Mouse (Mus musculus) limb, embryonic 12.5 days (tissue): ENCODE measurements at regions not wholly inside any gene's neighbourhood (a gene's known extent, or its start where the extent isn't known, plus 50 kb on each side); places are given as distances from the start of the nearest gene placed in this dataset.

ENCODE experiments used
- ATAC-seq: fragments of 200-750 bp; cut with Nextera tagmentation; 2 replicates; pipeline ENCODE4 v1.8.0; 2017; ENCODE audit warnings: low read depth, moderate TSS enrichment; ENCODE audit not compliant: insufficient number of reproducible peaks, insufficient read depth, low FRiP score, low TSS enrichment
- H3K27ac ChIP-seq: fragments of 300-500 bp; sonication (generic); 2 replicates; pipeline ENCODE4 v1.5.1; 2016; ENCODE audit warnings: mild to moderate bottlenecking, moderate library complexity
- H3K27me3 ChIP-seq: fragments of 300-500 bp; sonication (generic); 2 replicates; pipeline ENCODE4 v1.6.1; 2016; ENCODE audit warnings: mild to moderate bottlenecking, moderate library complexity
- H3K36me3 ChIP-seq: fragments of 300-500 bp; sonication (generic); 2 replicates; pipeline ENCODE4 v1.6.1; 2016; ENCODE audit warnings: mild to moderate bottlenecking, moderate library complexity
- H3K4me1 ChIP-seq: fragments of 300-500 bp; sonication (generic); replicated peaks from 2 replicates; pipeline ENCODE4 v1.6.1; 2016
- H3K4me2 ChIP-seq: fragments of 300-500 bp; sonication (generic); 2 replicates; pipeline ENCODE4 v1.6.1; 2016; ENCODE audit warnings: mild to moderate bottlenecking, moderate library complexity
- H3K4me3 ChIP-seq: fragments of 300-500 bp; sonication (generic); replicated peaks from 2 replicates; pipeline ENCODE4 v1.5.1; 2016; ENCODE audit warnings: mild to moderate bottlenecking
- H3K9ac ChIP-seq: fragments of 300-500 bp; sonication (generic); replicated peaks from 2 replicates; pipeline ENCODE4 v1.6.1; 2016; ENCODE audit warnings: mild to moderate bottlenecking, moderate library complexity
- H3K9me3 ChIP-seq: fragments of 300-500 bp; sonication (generic); 2 replicates; pipeline ENCODE4 v1.6.1; 2016; ENCODE audit warnings: mild to moderate bottlenecking, moderate library complexity
- WGBS: fragments of 180-500 bp; shearing (Covaris S2); methylation state at CpG from one replicate; pipeline ENCODE4 v1.1.7; 2016; 5-methylcytosine and 5-hydroxymethylcytosine counted together

DNA sequence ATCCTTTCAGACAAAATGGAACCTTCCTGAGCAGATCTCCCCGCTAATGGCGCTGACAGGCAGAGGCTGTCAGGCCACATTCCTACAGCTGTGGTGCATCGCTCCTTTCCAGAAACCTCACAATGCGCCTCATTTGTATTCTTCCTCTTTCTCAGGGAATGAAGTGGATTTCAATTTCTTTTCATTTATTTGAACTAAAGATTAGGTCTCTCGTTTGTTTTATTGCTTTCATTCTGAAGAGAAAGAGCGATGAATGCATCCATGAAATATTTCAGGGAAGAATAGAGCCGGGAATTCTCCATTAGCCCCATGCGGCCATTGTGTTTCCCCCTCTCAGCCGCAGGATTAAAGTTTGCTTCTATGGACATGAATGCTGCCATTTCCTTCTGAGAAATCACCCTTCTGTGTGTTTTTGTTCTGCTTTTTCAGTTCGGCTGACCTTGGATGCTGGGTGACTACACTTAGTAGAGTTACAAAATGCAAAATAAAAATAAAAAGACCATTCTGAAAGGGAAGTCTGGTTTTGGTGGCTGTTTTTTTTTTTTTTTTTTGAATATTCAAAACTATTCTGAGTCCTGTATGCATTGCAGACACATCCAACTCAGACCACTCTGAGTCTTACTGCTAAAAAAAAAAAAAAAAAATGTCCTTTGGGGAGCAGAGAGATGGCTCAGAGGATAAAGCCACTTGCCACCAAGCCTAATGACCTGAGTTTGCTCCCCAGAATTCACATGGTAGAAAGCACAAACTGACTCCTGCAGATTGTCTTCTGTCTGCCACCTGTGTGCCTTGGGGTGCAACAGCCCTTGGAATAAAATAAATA lies 213.7 kb downstream of the Irs2 start:
- H3K27ac ChIP-seq, result no peak overlapping the region
- no peaks in the 10 kb centered on the region for H3K4me1 ChIP-seq
- no peak overlapping the region for H3K4me3 ChIP-seq
- H3K36me3 ChIP-seq, result no peaks in the 10 kb centered on the region
- H3K27me3 ChIP-seq, result no peaks in the 10 kb centered on the region
- H3K4me2 ChIP-seq, result no peak overlapping the region
- ATAC-seq, result no peak
- WGBS, result 77% methylated on average over 10 of the region's 10 CpGs
- no peaks in the 10 kb centered on the region for H3K9me3 ChIP-seq
- no peak overlapping the region for H3K9ac ChIP-seq

DNA sequence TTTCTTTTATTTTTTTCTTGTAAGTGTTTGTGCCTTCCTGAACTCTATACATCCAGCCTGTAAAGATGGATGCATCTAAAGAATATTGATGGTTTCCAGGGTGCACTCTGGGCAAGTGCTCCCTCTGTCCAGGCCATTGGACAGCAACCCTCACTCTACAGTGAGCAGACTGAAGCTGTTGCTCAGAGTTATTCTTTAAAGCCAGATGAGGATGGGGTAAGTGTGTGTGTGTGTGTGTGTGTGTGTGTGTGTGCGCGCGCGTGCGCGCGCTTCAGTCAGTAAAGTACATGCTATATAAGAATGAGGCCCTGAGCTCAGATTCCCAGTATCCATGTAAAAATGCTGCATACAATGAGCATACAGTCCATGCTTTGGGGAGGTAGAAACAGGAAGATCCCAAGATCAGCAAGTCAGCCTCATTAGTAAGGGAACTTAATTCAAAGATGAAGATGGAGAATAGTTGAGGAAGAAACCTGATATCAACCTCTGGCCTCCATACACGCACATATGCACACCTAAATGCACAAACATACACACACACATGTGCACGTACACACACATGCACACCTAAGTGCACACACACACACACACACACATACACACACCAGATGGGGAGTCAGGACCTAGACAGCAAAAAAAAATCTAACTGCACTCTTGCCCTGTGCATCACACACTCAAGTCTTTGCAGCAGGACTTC lies 214.4 kb downstream of the Irs2 start:
- no peak overlapping the region for H3K9ac ChIP-seq
- H3K4me3 ChIP-seq, result no peak overlapping the region
- H3K27me3 ChIP-seq, result no peaks in the 10 kb centered on the region
- no peaks in the 10 kb centered on the region for H3K9me3 ChIP-seq
- no peaks in the 10 kb centered on the region for H3K36me3 ChIP-seq
- WGBS, result 95% methylated on average over 9 of the region's 9 CpGs
- no peak overlapping the region for H3K4me2 ChIP-seq
- no peak for ATAC-seq
- no peaks in the 10 kb centered on the region for H3K4me1 ChIP-seq
- H3K27ac ChIP-seq, result no peak overlapping the region

DNA sequence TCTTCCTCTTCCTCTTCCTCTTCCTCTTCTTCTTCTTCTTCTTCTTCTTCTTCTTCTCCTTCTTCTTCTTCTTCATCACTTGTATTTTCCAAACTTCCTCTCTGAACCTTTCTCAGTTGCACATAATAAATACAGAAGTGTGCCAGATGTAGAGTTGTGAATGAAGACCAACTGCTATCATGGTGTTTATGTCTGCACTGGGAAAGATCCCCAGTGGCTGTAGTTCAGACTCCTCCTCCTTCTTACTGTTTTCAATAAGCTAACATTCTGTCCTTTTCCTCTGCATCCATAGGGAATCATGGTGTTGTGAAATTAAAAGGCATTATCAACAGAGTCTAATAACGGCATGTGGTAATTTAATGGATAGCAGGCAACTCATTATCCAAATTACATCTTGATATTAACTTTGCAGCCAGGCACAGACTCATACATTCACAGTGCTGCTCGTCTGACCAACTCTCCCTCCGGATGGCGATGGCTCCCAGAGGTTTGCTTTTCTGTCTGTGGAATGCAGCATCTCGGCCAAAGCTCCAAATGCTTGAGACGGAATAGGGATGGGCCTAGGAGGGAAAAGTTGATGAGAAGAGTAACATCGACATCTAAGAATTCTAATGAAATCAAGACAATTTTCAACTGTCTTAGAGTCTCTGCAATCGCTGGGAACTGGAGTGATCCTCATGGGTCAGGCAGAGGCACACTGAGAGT lies 219.6 kb downstream of the Irs2 start:
- 81% methylated on average over 8 of the region's 8 CpGs for WGBS
- no peak overlapping the region for H3K9ac ChIP-seq
- H3K4me2 ChIP-seq, result no peak overlapping the region
- H3K36me3 ChIP-seq, result no peaks in the 10 kb centered on the region
- peaks cover 7% of the 10 kb centered on the region for H3K4me1 ChIP-seq
- no peak overlapping the region for H3K4me3 ChIP-seq
- no peaks in the 10 kb centered on the region for H3K9me3 ChIP-seq
- H3K27ac ChIP-seq, result no peak overlapping the region
- no peak for ATAC-seq
- no peaks in the 10 kb centered on the region for H3K27me3 ChIP-seq

DNA sequence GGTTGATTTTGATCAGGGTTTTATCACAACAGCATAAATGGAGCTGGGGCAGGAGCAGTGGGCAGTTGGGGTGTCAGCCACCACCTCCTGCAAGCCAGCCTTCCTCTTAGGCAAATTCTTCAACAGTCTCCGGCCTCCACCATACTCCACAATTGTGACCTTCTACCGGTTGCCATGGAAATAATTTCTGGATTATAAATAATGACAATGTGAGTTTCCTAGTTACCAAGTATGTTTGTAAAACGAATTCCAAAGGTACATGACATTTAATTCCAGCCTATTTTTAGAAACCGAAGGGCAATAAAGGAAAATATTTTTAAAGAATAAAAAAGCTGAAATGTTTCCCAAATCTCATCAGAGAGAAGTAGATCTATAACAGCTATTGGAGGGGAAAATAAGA lies 222.5 kb downstream of the Irs2 start:
- Histone ChIP-seq H3K9ac (no peak overlapping the region), H3K4me2 (no peak overlapping the region), H3K9me3 (no peaks in the 10 kb centered on the region), H3K36me3 (no peaks in the 10 kb centered on the region), H3K27ac (no peak overlapping the region), H3K27me3 (no peaks in the 10 kb centered on the region), H3K4me1 (peaks cover 7% of the 10 kb centered on the region), H3K4me3 (no peak overlapping the region)
- WGBS, result 83% methylated on average over 4 of the region's 4 CpGs
- no peak for ATAC-seq

GRCm38 (mm10) chr8:10785311-10785710 lies 222.9 kb downstream of the Irs2 start:
- ATAC-seq, result no peak
- Histone ChIP-seq H3K4me2 (no peak overlapping the region), H3K27me3 (no peaks in the 10 kb centered on the region), H3K9me3 (no peaks in the 10 kb centered on the region), H3K9ac (no peak overlapping the region), H3K27ac (no peak overlapping the region), H3K4me3 (no peak overlapping the region), H3K36me3 (no peaks in the 10 kb centered on the region), H3K4me1 (peaks cover 7% of the 10 kb centered on the region)
- 98% methylated on average over 4 of the region's 4 CpGs for WGBS

DNA sequence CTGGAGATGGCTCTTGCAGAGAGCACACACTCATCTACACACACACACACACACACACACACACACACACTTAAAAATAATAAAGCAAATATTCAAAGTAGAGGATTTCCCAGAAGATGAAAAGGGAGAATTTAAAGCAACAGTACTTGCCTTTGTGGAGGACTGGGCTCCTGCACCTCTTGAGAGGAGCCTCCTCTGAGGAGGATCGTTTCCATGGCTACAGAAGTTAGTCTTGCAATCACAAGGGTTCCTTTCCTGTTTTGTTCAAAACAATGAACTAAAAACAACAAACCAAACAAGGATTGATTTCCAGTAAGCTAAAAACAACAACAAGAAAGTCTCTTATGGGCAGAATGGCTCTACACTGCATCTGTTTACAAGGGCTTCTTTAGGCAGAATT lies 223.8 kb downstream of the Irs2 start:
- H3K9ac ChIP-seq, result no peak overlapping the region
- no peaks in the 10 kb centered on the region for H3K27me3 ChIP-seq
- no peak overlapping the region for H3K27ac ChIP-seq
- 57% methylated on average over 1 of the region's 1 CpGs for WGBS
- no peaks in the 10 kb centered on the region for H3K36me3 ChIP-seq
- no peaks in the 10 kb centered on the region for H3K9me3 ChIP-seq
- no peak for ATAC-seq
- no peak overlapping the region for H3K4me2 ChIP-seq
- H3K4me3 ChIP-seq, result no peak overlapping the region
- H3K4me1 ChIP-seq, result peaks cover 7% of the 10 kb centered on the region

DNA sequence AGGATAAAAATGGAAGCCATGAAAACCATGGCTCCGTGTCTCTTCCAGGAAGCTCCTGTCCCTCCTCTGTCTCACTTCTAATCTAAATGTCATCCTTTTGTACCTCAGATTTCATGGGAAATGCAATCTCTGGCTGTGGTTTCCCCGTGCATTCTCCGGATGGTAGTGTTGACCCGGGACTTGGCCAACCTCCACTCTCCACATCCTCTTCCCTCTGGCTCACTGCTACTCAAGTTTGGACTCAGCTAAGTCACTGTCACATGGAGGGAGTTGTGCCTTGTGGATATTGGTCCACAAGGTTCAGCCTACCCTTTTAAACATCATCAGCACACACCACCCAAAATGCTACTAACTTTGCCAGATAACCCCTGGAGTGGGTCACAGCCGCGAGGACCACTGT lies 226.4 kb downstream of the Irs2 start:
- no peak overlapping the region for H3K9ac ChIP-seq
- H3K4me3 ChIP-seq, result no peak overlapping the region
- 90% methylated on average over 6 of the region's 6 CpGs for WGBS
- ATAC-seq, result no peak
- no peaks in the 10 kb centered on the region for H3K27me3 ChIP-seq
- no peaks in the 10 kb centered on the region for H3K36me3 ChIP-seq
- H3K4me1 ChIP-seq, result peaks cover 7% of the 10 kb centered on the region
- H3K4me2 ChIP-seq, result no peak overlapping the region
- no peak overlapping the region for H3K27ac ChIP-seq
- H3K9me3 ChIP-seq, result peaks cover 4% of the 10 kb centered on the region

- H3K27me3 ChIP-seq, result no peaks in the 10 kb centered on the region
- no peak overlapping the region for H3K4me2 ChIP-seq
- no peak overlapping the region for H3K9ac ChIP-seq
- ATAC-seq, result no peak
- H3K4me1 ChIP-seq, result peaks cover 21% of the 10 kb centered on the region
- peaks cover 5% of the 10 kb centered on the region for H3K9me3 ChIP-seq
- H3K27ac ChIP-seq, result no peak overlapping the region
- no peak overlapping the region for H3K4me3 ChIP-seq
- H3K36me3 ChIP-seq, result no peaks in the 10 kb centered on the region
- 92% methylated on average over 7 of the region's 7 CpGs for WGBS
Observed at GRCm38 (mm10) chr8:10779636-10780035, 228.6 kb downstream of the Irs2 start.

DNA sequence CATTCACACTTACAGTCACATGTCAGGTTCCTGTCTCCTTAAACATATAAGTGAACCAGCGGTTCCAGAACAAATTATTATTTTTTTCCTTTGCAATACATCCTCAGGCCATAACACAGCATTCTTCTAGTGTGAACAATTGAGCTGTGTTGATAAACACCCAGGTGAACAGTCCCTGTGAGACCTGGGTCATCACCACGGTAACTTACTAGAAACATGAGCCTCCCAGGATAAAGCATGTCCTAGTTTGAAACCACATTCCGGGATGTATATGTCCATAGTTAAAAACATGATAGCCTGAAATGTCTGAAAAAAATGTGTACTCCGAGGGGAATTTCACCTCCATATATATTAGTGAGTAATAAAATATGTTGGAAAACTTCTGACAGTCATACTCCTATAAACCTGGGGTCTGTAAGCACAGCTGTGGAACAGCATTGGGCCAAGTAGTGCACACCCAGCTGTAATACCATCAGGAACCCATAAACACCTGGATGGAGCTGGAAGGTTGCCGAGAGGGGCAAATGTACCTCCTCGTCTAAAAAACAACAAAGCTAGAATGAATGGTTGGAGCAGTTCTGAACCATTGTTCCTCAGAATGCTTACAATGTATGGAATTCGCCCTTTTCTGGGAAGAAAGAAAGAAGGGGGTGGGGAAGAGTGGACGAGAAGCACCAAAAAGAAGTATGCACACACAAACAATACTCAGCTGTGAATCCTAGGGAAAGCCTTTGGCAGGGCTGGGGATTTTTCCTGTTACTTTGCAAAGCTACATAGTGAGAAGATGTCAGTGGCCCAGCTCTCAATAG lies 232.9 kb downstream of the Irs2 start:
- Histone ChIP-seq H3K4me2 (no peak overlapping the region), H3K4me1 (peaks cover 25% of the 10 kb centered on the region), H3K27ac (peak overlapping the region; percentile 74), H3K27me3 (no peaks in the 10 kb centered on the region), H3K36me3 (no peaks in the 10 kb centered on the region), H3K4me3 (no peak overlapping the region), H3K9me3 (peaks cover 5% of the 10 kb centered on the region), H3K9ac (no peak overlapping the region)
- 39% methylated on average over 8 of the region's 8 CpGs for WGBS
- ATAC-seq, result peak; percentile 91

GRCm38 (mm10) chr8:10774778-10775177 lies 233.5 kb downstream of the Irs2 start:
- Histone ChIP-seq H3K27me3 (no peaks in the 10 kb centered on the region), H3K4me3 (no peak overlapping the region), H3K27ac (peak overlapping the region; percentile 70), H3K4me2 (no peak overlapping the region), H3K9me3 (peaks cover 5% of the 10 kb centered on the region), H3K36me3 (no peaks in the 10 kb centered on the region), H3K9ac (no peak overlapping the region), H3K4me1 (peaks cover 25% of the 10 kb centered on the region)
- ATAC-seq, result peak; percentile 74
- 58% methylated on average over 3 of the region's 3 CpGs for WGBS

DNA sequence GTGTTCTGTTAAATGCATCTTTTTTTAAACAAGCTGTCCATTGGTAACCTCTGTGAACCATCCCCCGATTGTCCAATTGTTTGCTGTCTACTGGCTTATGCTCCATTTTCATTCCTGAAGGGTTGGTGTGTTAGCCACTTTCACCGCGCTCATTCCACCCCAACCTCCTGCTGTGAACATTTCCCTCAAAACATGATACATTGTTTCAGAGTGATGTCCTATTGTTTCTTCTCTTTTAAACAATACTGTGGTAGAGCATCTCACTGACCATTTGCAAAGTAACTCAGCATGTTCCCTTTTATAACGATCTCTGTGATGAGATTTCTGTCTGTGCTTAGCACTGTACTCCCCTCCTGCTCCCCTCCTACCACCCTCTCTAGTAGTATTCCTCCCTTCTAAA lies 240.1 kb downstream of the Irs2 start:
- Histone ChIP-seq H3K9me3 (no peaks in the 10 kb centered on the region), H3K27ac (no peak overlapping the region), H3K4me3 (no peak overlapping the region), H3K36me3 (no peaks in the 10 kb centered on the region), H3K9ac (no peak overlapping the region), H3K4me1 (peaks cover 9% of the 10 kb centered on the region), H3K4me2 (no peak overlapping the region), H3K27me3 (no peaks in the 10 kb centered on the region)
- WGBS, result 84% methylated on average over 4 of the region's 4 CpGs
- no peak for ATAC-seq
